Mouse (Mus musculus) neural tube, embryonic 14.5 days (tissue): ENCODE measurements around the gene Txnrd2. TPM values are rescaled to one million over a fixed set of nuclear protein-coding genes. Genes with fewer than 3 reads are reported as not detected.

Experiments
- ATAC-seq: fragments of 200-750 bp; cut with Nextera tagmentation; 2 replicates; pipeline ENCODE4 v1.8.0; 2017; ENCODE audit warnings: low read depth, mild to moderate bottlenecking, moderate TSS enrichment, moderate library complexity
- H3K27ac ChIP-seq: fragments of 300-500 bp; sonication (generic); 2 replicates; pipeline ENCODE4 v1.5.1; 2014; ENCODE audit warnings: low read depth, mild to moderate bottlenecking, control low read depth, low read length, moderate library complexity, mixed read lengths
- H3K27me3 ChIP-seq: fragments of 300-500 bp; sonication (generic); 2 replicates; pipeline ENCODE4 v1.6.1; 2014; ENCODE audit warnings: low read length; ENCODE audit not compliant: control insufficient read depth, insufficient read depth
- H3K36me3 ChIP-seq: fragments of 300-500 bp; sonication (generic); 2 replicates; pipeline ENCODE4 v1.6.1; 2014; ENCODE audit warnings: low read length, mixed read lengths; ENCODE audit not compliant: control insufficient read depth, insufficient read depth
- H3K4me1 ChIP-seq: fragments of 300-500 bp; sonication (generic); 2 replicates; pipeline ENCODE4 v1.6.1; 2014; ENCODE audit warnings: low read length; ENCODE audit not compliant: control insufficient read depth, insufficient read depth
- H3K4me2 ChIP-seq: fragments of 300-500 bp; sonication (generic); 2 replicates; pipeline ENCODE4 v1.6.1; 2014; ENCODE audit warnings: mild to moderate bottlenecking, low read depth, low read length, control low read depth
- H3K4me3 ChIP-seq: fragments of 300-500 bp; sonication (generic); 2 replicates; pipeline ENCODE4 v1.5.1; 2014; ENCODE audit warnings: low read depth, low read length, control low read depth, mixed read lengths
- H3K9ac ChIP-seq: fragments of 300-500 bp; sonication (generic); replicated peaks from 2 replicates; pipeline ENCODE4 v1.6.1; 2014; ENCODE audit warnings: low read depth, mild to moderate bottlenecking, control low read depth, low read length, mixed read lengths
- H3K9me3 ChIP-seq: fragments of 300-500 bp; sonication (generic); 2 replicates; pipeline ENCODE4 v1.6.1; 2016; ENCODE audit warnings: low read length; ENCODE audit not compliant: control insufficient read depth
- WGBS: fragments of 180-500 bp; shearing (Covaris S2); extraction: QIAGEN DNeasy Blood & Tissue Kit; methylation state at CpG from one replicate; pipeline ENCODE4 v1.1.7; 2014; 5-methylcytosine and 5-hydroxymethylcytosine counted together
- polyA plus RNA-seq: library from polyadenylated mRNA; unstranded; fragments of >200 nt; fragmentation: Nextera tagmentation; extraction: Ambion mirVana; gene quantifications from 2 replicates; pipeline ENCODE4 v1.2.1, GENCODE M21; 2014

Txnrd2 gene
- polyA plus RNA-seq, 1 experiment from 2014 or later = 25.4 TPM

DNA sequence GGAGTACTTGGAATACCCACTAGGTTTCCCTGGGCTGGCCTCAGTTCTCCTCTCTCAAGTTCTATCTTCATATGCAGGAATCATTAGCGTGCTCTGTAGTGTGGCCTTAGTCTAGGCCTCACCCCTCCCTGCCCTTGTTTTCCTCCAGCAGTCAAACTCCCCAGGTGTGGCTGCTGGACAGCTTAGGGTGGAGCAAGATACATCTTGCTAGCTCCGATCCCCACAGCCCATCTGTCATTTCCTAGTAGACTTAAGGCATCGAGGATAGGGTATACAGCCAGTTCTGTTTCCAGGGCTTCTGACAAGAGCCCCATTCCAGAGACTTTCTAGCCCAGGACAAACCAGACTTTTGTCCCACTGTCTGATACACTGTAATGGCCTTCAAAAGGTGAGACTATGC lies 34.5 kb upstream of the Txnrd2 start:
- H3K4me3 ChIP-seq = peak overlapping the region; percentile 74; the same call in 1 of the 2 replicates

DNA sequence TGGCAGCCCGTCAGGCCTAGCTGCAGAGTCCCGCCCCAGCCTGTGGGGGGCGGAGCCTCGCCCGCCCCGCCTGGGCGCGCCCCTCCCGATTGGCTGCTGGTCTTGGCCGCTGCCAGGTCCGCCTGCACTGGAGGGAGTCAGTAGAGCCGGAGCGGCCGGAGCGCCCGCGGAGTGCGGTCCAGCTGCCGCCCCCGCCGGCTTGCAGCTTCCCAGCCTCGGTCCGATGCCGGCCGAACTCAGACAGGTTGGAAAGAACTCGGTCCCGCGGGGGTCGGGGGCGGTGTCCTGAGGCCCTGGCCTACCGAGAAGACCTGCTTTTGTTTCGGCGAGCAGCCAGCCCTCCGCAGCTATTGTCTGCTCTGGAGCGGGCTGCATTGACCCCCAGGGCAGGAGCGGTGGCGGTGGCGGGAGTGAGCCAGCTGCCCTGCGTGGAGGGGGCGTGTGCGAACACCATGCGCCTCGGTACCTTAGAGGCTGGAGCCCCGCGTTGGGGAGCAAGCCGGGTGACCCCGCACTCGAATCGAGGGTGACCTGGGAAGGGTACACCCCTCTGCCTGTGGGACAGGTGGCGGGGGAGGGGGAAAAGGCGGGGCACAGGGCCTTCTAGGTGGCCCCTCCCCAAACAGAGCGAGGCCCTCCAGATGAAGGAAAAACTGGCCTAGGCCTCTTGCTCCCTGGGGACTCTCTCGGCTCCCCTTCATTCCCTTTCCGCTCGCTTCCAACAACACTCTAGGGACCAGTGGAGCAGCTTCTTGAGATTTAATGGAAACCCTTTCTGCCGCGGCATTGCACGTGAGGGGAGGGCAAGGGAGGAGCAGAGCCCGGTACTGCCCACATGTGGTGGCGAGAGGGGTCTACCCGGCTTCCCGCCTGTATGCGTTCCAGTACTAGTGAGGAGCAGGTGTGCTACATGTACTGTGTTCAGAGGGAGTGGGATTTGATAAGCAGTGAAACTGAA lies 33.4 kb upstream of the Txnrd2 start:
- Histone ChIP-seq H3K27me3 (no peaks in the 10 kb centered on the region), H3K4me1 (peaks cover 54% of the 10 kb centered on the region), H3K9me3 (no peaks in the 10 kb centered on the region), H3K4me2 (peak overlapping the region; percentile 90), H3K36me3 (peaks cover 8% of the 10 kb centered on the region), H3K9ac (peak overlapping the region; percentile 82), H3K4me3 (peak overlapping the region; percentile 74), H3K27ac (peak overlapping the region; percentile 86)
- peak; percentile 82 for ATAC-seq
- under 1% methylated on average over 63 of the region's 63 CpGs for WGBS

More for the DNA sequence above, 34.5 kb upstream of the Txnrd2 start:
- peaks cover 63% of the 10 kb centered on the region for H3K4me1 ChIP-seq
- no peak for ATAC-seq
- 0 out of 2 replicates have a peak overlapping the region, but pooled peaks have one; percentile 90 for H3K4me2 ChIP-seq
- H3K27ac ChIP-seq = no peak overlapping the region
- 84% methylated on average over 3 of the region's 3 CpGs for WGBS
- no peaks in the 10 kb centered on the region; the same call in 1 of the 2 replicates for H3K36me3 ChIP-seq
- no peaks in the 10 kb centered on the region for H3K27me3 ChIP-seq
- H3K9me3 ChIP-seq = no peaks in the 10 kb centered on the region
- no peak overlapping the region for H3K9ac ChIP-seq

DNA sequence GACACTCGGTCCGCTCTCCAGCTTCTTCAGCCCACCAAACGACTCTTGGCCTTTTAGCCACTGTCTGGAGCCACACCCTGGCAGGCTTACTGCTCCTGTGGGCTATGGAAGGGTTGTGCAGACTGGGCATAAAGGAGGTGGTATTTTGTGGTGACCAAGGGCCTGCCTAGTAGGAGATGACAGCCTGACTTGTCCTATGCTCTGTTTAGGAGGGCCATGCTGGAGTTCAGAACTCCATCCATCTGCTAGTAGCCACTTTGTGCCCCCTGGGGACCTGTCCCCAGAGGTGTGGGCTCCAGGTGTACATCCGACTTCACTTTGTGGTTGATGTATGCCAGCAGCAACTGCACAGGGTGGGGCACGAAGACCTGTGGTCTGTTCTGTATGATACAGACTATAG lies 32.6 kb upstream of the Txnrd2 start:
- H3K27me3 ChIP-seq = no peaks in the 10 kb centered on the region
- ATAC-seq = no peak
- H3K4me2 ChIP-seq = peak overlapping the region; percentile 90
- peaks cover 17% of the 10 kb centered on the region for H3K36me3 ChIP-seq
- peak overlapping the region; percentile 74 for H3K4me3 ChIP-seq
- H3K27ac ChIP-seq = peak overlapping the region; percentile 86; the same call in 1 of the 2 replicates
- H3K9me3 ChIP-seq = no peaks in the 10 kb centered on the region
- peak overlapping the region; percentile 82 for H3K9ac ChIP-seq
- WGBS = 42% methylated on average over 5 of the region's 5 CpGs
- H3K4me1 ChIP-seq = peaks cover 46% of the 10 kb centered on the region

DNA sequence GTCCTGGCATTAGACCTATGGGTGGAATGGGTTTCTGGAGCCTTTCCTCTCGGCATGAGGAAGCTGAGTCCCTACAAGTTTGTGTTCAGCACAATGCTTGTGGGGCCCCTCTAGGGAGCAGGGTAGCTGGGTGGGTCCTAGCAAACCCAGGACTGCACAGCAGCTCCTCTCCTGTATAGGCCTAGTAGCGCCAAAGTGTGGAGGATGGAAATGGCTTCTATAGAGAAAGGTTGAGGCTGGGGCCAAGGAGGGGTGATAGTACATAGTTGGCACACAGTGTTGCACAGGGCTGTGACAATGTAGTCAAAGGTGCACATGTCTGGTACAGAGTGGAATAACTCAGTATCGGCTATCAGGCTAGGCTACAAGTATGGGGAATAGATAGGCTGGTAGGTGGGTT lies 32.1 kb upstream of the Txnrd2 start:
- no peaks in the 10 kb centered on the region for H3K9me3 ChIP-seq
- no peaks in the 10 kb centered on the region for H3K27me3 ChIP-seq
- peak overlapping the region; percentile 90 for H3K4me2 ChIP-seq
- 53% methylated on average over 3 of the region's 3 CpGs for WGBS
- peaks cover 22% of the 10 kb centered on the region for H3K36me3 ChIP-seq
- peak overlapping the region; percentile 86; the same call in 1 of the 2 replicates for H3K27ac ChIP-seq
- no peak overlapping the region for H3K9ac ChIP-seq
- peak overlapping the region; percentile 74; the same call in 1 of the 2 replicates for H3K4me3 ChIP-seq
- ATAC-seq = no peak
- H3K4me1 ChIP-seq = peaks cover 42% of the 10 kb centered on the region

DNA sequence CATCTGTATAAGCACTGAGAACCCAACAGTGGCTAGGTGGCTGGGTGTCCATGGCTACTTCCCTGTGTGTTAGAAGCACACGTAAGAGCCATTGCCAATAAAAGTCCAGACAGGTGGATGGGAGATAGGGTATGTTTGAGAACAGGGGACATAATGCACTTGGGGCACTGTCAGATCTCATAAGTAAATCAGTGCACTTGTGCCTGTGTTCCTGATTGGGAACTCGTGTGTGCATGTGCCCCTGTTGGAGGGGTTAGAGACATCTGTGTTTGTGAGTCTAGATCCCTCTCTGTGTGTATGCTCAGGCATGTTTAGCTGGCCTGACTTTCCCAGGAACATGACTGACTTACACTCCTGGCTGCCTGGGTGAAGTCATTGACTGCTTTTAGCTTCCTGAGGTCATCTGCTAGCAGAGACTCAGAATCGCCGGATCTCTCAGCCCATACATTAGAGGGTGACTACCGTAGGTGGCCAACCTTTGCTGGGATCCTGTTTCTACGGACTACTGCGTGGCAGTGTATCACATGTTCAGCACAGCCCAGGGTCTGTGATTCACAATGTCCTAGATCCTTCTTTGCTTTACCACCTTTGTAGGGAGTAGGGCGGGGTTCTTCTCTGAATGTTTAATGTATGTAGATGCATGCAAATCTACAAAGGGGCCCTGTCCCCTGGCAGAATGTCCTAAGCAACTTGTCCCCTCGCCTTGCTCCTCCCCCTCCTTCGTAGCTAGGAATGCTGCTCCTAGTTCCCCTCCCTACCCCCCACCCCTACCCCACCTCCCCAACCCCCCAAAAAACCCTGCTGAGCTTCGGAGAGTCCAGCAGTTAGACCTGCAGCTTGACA lies 31.2 kb upstream of the Txnrd2 start:
- Histone ChIP-seq H3K9me3 (no peaks in the 10 kb centered on the region), H3K4me2 (peak overlapping the region; percentile 25; the same call in 1 of the 2 replicates), H3K36me3 (peaks cover 28% of the 10 kb centered on the region), H3K27ac (peak overlapping the region; percentile 50; the same call in 1 of the 2 replicates), H3K4me3 (peak overlapping the region; percentile 4; the same call in 1 of the 2 replicates), H3K9ac (0 out of 2 replicates have a peak overlapping the region, but pooled peaks have one; percentile 41), H3K27me3 (no peaks in the 10 kb centered on the region), H3K4me1 (peaks cover 45% of the 10 kb centered on the region)
- 9% methylated on average over 11 of the region's 11 CpGs for WGBS
- no peak for ATAC-seq

DNA sequence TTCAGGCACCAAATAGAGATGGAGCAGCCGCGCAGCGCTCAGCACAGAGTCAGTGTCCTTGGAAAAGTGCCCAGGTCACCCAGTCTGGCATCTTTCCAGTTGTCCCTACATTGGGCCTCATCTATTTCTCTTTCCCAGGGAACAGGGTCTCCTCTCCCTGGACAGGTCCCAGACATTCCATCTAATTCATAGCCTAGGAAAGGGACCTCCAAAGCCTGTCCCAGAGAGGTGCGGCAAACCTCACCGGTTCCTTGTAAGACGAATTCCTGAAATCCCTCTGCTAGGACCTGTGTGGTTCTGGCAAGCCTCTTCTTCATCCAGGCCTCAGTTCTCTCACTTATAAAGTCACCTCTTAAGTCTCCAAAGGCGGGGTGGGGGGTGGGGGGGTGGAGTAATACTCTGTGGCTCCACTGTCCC lies 30.6 kb upstream of the Txnrd2 start:
- no peak overlapping the region for H3K9ac ChIP-seq
- peaks cover 51% of the 10 kb centered on the region for H3K4me1 ChIP-seq

DNA sequence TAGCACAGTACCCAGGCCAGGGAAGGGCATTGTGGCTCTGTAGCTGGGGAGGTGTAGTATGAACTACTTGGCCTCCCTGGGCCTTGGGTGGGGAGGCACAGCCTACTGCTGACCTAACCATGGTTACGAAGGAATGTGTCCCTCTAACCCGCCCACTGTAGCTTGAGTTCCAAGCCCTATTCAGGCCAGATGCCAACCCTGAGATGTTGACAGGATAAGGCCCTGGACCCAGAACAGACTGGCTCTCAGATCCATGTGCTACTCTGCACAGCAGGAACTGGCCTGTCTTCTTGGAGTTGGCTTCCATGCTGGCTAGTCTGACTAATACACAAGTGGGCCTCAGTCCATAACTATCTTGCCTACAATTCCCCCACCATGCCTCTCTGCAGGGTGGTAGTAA lies 30.0 kb upstream of the Txnrd2 start:
- Histone ChIP-seq H3K27me3 (no peaks in the 10 kb centered on the region), H3K36me3 (peaks cover 37% of the 10 kb centered on the region), H3K4me2 (no peak overlapping the region), H3K27ac (no peak overlapping the region), H3K4me3 (no peak overlapping the region), H3K9ac (no peak overlapping the region), H3K9me3 (no peaks in the 10 kb centered on the region), H3K4me1 (peaks cover 56% of the 10 kb centered on the region)
- no peak for ATAC-seq
- WGBS = 61% methylated on average over 2 of the region's 2 CpGs

More for the DNA sequence above, 30.6 kb upstream of the Txnrd2 start:
- Histone ChIP-seq H3K27me3 (no peaks in the 10 kb centered on the region), H3K4me3 (no peak overlapping the region), H3K4me2 (no peak overlapping the region), H3K36me3 (peaks cover 33% of the 10 kb centered on the region), H3K9me3 (no peaks in the 10 kb centered on the region), H3K27ac (0 out of 2 replicates have a peak overlapping the region, but pooled peaks have one; percentile 44)
- ATAC-seq = peak; percentile 8; the same call in 1 of the 2 replicates
- WGBS = 17% methylated on average over 6 of the region's 7 CpGs

DNA sequence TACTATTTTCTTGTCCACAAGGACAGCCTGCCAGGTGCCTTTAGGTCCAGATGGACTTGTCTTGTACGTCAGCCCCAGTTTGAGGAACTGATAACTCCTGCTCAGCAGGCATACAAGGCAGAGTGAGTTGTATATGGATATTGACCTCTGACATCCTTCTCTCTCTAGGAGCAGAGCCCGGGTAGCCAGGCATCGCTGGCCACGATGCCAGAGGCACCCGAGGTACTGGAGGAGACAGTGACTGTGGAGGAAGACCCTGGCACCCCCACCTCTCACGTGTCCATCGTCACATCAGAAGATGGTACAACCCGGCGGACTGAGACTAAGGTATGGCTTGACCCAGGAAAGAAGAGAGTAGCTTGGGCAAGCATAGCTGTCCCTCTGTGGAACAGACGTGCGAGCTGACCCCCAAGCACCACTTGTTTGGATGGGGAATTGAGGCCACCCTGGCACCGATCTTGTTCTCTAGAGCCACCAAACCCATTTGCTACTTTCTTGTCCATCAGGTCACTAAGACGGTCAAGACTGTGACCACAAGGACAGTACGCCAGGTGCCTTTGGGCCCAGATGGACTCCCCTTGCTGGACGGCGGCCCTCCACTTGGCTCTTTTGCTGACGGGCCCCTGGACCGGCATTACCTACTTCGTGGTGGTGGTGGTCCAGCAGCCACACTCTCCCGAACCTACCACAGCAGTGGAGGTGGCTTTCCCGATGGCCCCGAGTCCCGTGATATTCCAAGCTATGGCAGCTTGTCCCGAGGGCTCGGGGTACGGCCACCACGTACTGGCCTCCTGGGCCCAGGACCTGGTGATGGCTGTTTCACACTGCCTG lies 29.2 kb upstream of the Txnrd2 start:
- Histone ChIP-seq H3K27ac (0 out of 2 replicates have a peak overlapping the region, but pooled peaks have one; percentile 2), H3K9me3 (no peaks in the 10 kb centered on the region), H3K9ac (no peak overlapping the region), H3K4me3 (no peak overlapping the region), H3K36me3 (peaks cover 45% of the 10 kb centered on the region), H3K4me2 (no peak overlapping the region), H3K4me1 (peaks cover 58% of the 10 kb centered on the region), H3K27me3 (no peaks in the 10 kb centered on the region)
- 95% methylated on average over 27 of the region's 27 CpGs for WGBS
- no peak for ATAC-seq
